Mouse (Mus musculus) midbrain, embryonic 14.5 days (tissue): ENCODE results near the gene Pcsk1n. TPM values are rescaled to one million over a fixed set of nuclear protein-coding genes. Genes with fewer than 3 reads are reported as not detected.

Source experiments
- polyA plus RNA-seq: library from polyadenylated mRNA; unstranded; fragments of >200 nt; fragmentation: Nextera tagmentation; extraction: Ambion mirVana; gene quantifications from 2 replicates; pipeline ENCODE4 v1.2.1, GENCODE M21; 2014

The Pcsk1n gene
- polyA plus RNA-seq, 1 experiment from 2014 or later: 199 TPM

Other genes with a start within 250 kb of the Pcsk1n start
- 11.2 and 22.4 TPM in 2 replicates for gene Plp2, start 248.4 kb upstream of the Pcsk1n start, polyA plus RNA-seq
- 0.16 TPM in 2 replicates for gene Magix, start 238.6 kb upstream of the Pcsk1n start, polyA plus RNA-seq
- gene Gpkow, start 222.7 kb upstream of the Pcsk1n start, polyA plus RNA-seq: 39.3 and 53.8 TPM in 2 replicates
- gene Wdr45, start 205.5 kb upstream of the Pcsk1n start, polyA plus RNA-seq: 23.9 and 29.5 TPM in 2 replicates
- gene Gm45208, start 197.6 kb upstream of the Pcsk1n start, polyA plus RNA-seq: not detected in 2 replicates
- gene Praf2, start 191.4 kb upstream of the Pcsk1n start, polyA plus RNA-seq: 126 and 144 TPM in 2 replicates
- gene Ccdc120, start 168.9 kb upstream of the Pcsk1n start, polyA plus RNA-seq: 72.2 and 73.0 TPM in 2 replicates
- 21.7 and 21.8 TPM in 2 replicates for gene Tfe3, start 157.3 kb upstream of the Pcsk1n start, polyA plus RNA-seq
- 56.0 and 56.6 TPM in 2 replicates for gene Gripap1, start 130.1 kb upstream of the Pcsk1n start, polyA plus RNA-seq
- gene Kcnd1, start 97.5 kb upstream of the Pcsk1n start, polyA plus RNA-seq: 1.7 and 2.3 TPM in 2 replicates
- gene Otud5, start 78.5 kb upstream of the Pcsk1n start, polyA plus RNA-seq: 32.3 and 38.0 TPM in 2 replicates
- gene Pim2, start 41.6 kb upstream of the Pcsk1n start, polyA plus RNA-seq: 13.9 and 18.8 TPM in 2 replicates
- gene Slc35a2, start 35.8 kb upstream of the Pcsk1n start, polyA plus RNA-seq: 17.4 and 24.6 TPM in 2 replicates
- 181 and 219 TPM in 2 replicates for gene Pqbp1, start 20.6 kb upstream of the Pcsk1n start, polyA plus RNA-seq
- 171 and 214 TPM in 2 replicates for gene Timm17b, start 20.5 kb upstream of the Pcsk1n start, polyA plus RNA-seq
- gene Gm10491, start 12.0 kb upstream of the Pcsk1n start, polyA plus RNA-seq: not detected in 2 replicates
- not detected in 2 replicates for gene Gm10490, start 10.3 kb upstream of the Pcsk1n start, polyA plus RNA-seq
- gene Eras, start 8.8 kb downstream of the Pcsk1n start, polyA plus RNA-seq: not detected in 2 replicates
- gene Hdac6, start 28.1 kb downstream of the Pcsk1n start, polyA plus RNA-seq: 59.7 and 70.2 TPM in 2 replicates
- 0.11 TPM in 1 of 2 replicates, not detected in the other for gene Gata1, start 58.2 kb downstream of the Pcsk1n start, polyA plus RNA-seq
- not detected in 2 replicates for gene Glod5, start 98.7 kb downstream of the Pcsk1n start, polyA plus RNA-seq
- gene Suv39h1, start 154.9 kb downstream of the Pcsk1n start, polyA plus RNA-seq: 34.0 and 38.2 TPM in 2 replicates
- gene Was, start 170.7 kb downstream of the Pcsk1n start, polyA plus RNA-seq: 0.16 TPM in 1 of 2 replicates, not detected in the other
- gene Wdr13, start 213.1 kb downstream of the Pcsk1n start, polyA plus RNA-seq: 54.4 and 57.9 TPM in 2 replicates
- 386 and 395 TPM in 2 replicates for gene Rbm3, start 226.1 kb downstream of the Pcsk1n start, polyA plus RNA-seq